Mouse (Mus musculus): ENCODE results near the gene Nt5c1a. TPM values are rescaled to one million over a fixed set of nuclear protein-coding genes. Genes with fewer than 3 reads are reported as not detected.

Gene Nt5c1a
- total and polyA plus RNA-seq, 2 experiments from 2014 or later, result 0.33 to 3.4 TPM

GRCm38 (mm10) chr4:123162305-123162917, 38.9 kb upstream of the Nt5c1a start:
- peak; percentile 23 for ATAC-seq
- 8% methylated on average over 15 of the region's 15 CpGs for WGBS
- no peak overlapping the region for H3K27ac ChIP-seq (ENCODE audit: low read depth, low read length)
- no peaks in the 10 kb centered on the region for H3K4me1 ChIP-seq (ENCODE audit: insufficient read depth)
- H3K36me3 ChIP-seq (ENCODE audit: insufficient read depth), result no peaks in the 10 kb centered on the region
- H3K27me3 ChIP-seq (ENCODE audit: insufficient read depth, low read length), result no peaks in the 10 kb centered on the region
- no peaks in the 10 kb centered on the region for H3K9me3 ChIP-seq (ENCODE audit: low read length)
- TF ChIP-seq CTCF (IDR thresholded peaks at IDR 0.05; ENCODE audit: low read depth), result no peak
- no peak overlapping the region for H3K9ac ChIP-seq
- H3K4me2 ChIP-seq (ENCODE audit: low read depth), result peak overlapping the region; percentile 39
- no peak overlapping the region; the same call in 1 of the 2 replicates for H3K4me3 ChIP-seq (ENCODE audit: low read depth, low read length)
- DNase-seq, result peak; percentile 2

GRCm38 (mm10) chr4:123164157-123164556, 37.1 kb upstream of the Nt5c1a start:
- Histone ChIP-seq H3K4me2 (ENCODE audit: low read depth) (no peak overlapping the region), H3K4me3 (ENCODE audit: low read depth, low read length) (no peak overlapping the region), H3K4me1 (ENCODE audit: insufficient read depth) (no peaks in the 10 kb centered on the region), H3K27ac (ENCODE audit: low read depth, low read length) (no peak overlapping the region), H3K9ac (no peak overlapping the region), H3K27me3 (ENCODE audit: insufficient read depth, low read length) (no peaks in the 10 kb centered on the region), H3K9me3 (ENCODE audit: low read length) (no peaks in the 10 kb centered on the region), H3K36me3 (ENCODE audit: insufficient read depth) (no peaks in the 10 kb centered on the region)
- TF ChIP-seq CTCF (IDR thresholded peaks at IDR 0.05; ENCODE audit: low read depth), result no peak
- 92% methylated on average over 15 of the region's 15 CpGs for WGBS
- ATAC-seq, result no peak
- DNase-seq, result no peak

- Histone ChIP-seq H3K27me3 (ENCODE audit: insufficient read depth, low read length) (no peaks in the 10 kb centered on the region), H3K4me1 (ENCODE audit: insufficient read depth) (no peaks in the 10 kb centered on the region), H3K4me3 (ENCODE audit: low read depth, low read length) (no peak overlapping the region), H3K4me2 (ENCODE audit: low read depth) (no peak overlapping the region), H3K9ac (no peak overlapping the region), H3K36me3 (ENCODE audit: insufficient read depth) (no peaks in the 10 kb centered on the region), H3K9me3 (ENCODE audit: low read length) (no peaks in the 10 kb centered on the region), H3K27ac (ENCODE audit: low read depth, low read length) (no peak overlapping the region)
- no peak for ATAC-seq
- DNase-seq, result no peak
- 0 out of 2 replicates have a peak, but pooled peaks have one; percentile 11 for TF ChIP-seq CTCF (IDR thresholded peaks at IDR 0.05; ENCODE audit: low read depth)
These were observed 29.5 kb upstream of the Nt5c1a start for GRCm38 (mm10) chr4:123171811-123172210.

GRCm38 (mm10) chr4:123182328-123183238, 18.7 kb upstream of the Nt5c1a start, which contains the start of gene Hpcal4:
Hpcal4 (plus strand) TSS chr4:123183227.
- ATAC-seq (peak; percentile 74), DNase-seq (peak; percentile 87)
- Histone ChIP-seq H3K4me3 (ENCODE audit: low read depth, low read length) (peak within 1 kb of the TSS; percentile 54), H3K9ac (peak within 1 kb of the TSS; percentile 67), H3K27me3 (ENCODE audit: insufficient read depth, low read length) (peaks cover 6% of the 10 kb centered on the region), H3K27ac (ENCODE audit: low read depth, low read length) (peak within 1 kb of the TSS; percentile 73), H3K36me3 (ENCODE audit: insufficient read depth) (no peaks in the 10 kb centered on the region), H3K4me2 (ENCODE audit: low read depth) (peak within 1 kb of the TSS; percentile 65), H3K9me3 (ENCODE audit: low read length) (no peaks in the 10 kb centered on the region), H3K4me1 (ENCODE audit: insufficient read depth) (peaks cover 12% of the 10 kb centered on the region)
- 1% methylated on average over 43 of the region's 44 CpGs for WGBS
- no peak for TF ChIP-seq CTCF (IDR thresholded peaks at IDR 0.05; ENCODE audit: low read depth)

- DNase-seq, result peak; percentile 92
- peak overlapping the region; percentile 54 for H3K4me3 ChIP-seq (ENCODE audit: low read depth, low read length)
- 11% methylated on average over 43 of the region's 44 CpGs for WGBS
These were observed 17.9 kb upstream of the Nt5c1a start for GRCm38 (mm10) chr4:123183239-123184056.

GRCm38 (mm10) chr4:123184816-123185215, 16.5 kb upstream of the Nt5c1a start:
- H3K4me3 ChIP-seq (ENCODE audit: low read depth, low read length), result no peak overlapping the region
- no peak for ATAC-seq

More at GRCm38 (mm10) chr4:123183239-123184056, 17.9 kb upstream of the Nt5c1a start:
- peak; percentile 93 for ATAC-seq
- Histone ChIP-seq H3K27me3 (ENCODE audit: insufficient read depth, low read length) (peaks cover 6% of the 10 kb centered on the region), H3K9me3 (ENCODE audit: low read length) (no peaks in the 10 kb centered on the region), H3K27ac (ENCODE audit: low read depth, low read length) (peak overlapping the region; percentile 73), H3K36me3 (ENCODE audit: insufficient read depth) (no peaks in the 10 kb centered on the region), H3K9ac (peak overlapping the region; percentile 67), H3K4me2 (ENCODE audit: low read depth) (peak overlapping the region; percentile 65), H3K4me1 (ENCODE audit: insufficient read depth) (peaks cover 12% of the 10 kb centered on the region)
- TF ChIP-seq CTCF (IDR thresholded peaks at IDR 0.05; ENCODE audit: low read depth), result no peak

More at GRCm38 (mm10) chr4:123184816-123185215, 16.5 kb upstream of the Nt5c1a start:
- Histone ChIP-seq H3K27me3 (ENCODE audit: insufficient read depth, low read length) (peaks cover 6% of the 10 kb centered on the region), H3K27ac (ENCODE audit: low read depth, low read length) (0 out of 2 replicates have a peak overlapping the region, but pooled peaks have one; percentile 17), H3K4me1 (ENCODE audit: insufficient read depth) (peaks cover 12% of the 10 kb centered on the region), H3K4me2 (ENCODE audit: low read depth) (peak overlapping the region; percentile 65), H3K9ac (no peak overlapping the region), H3K9me3 (ENCODE audit: low read length) (no peaks in the 10 kb centered on the region), H3K36me3 (ENCODE audit: insufficient read depth) (peaks cover 6% of the 10 kb centered on the region; the same call in 1 of the 2 replicates)
- TF ChIP-seq CTCF (IDR thresholded peaks at IDR 0.05; ENCODE audit: low read depth), result no peak
- DNase-seq, result peak; percentile 60
- 39% methylated on average over 3 of the region's 3 CpGs for WGBS

Data from forebrain, postnatal 0 days (tissue).